Mouse (Mus musculus): ENCODE measurements around the gene Ganab. TPM values are rescaled to one million over a fixed set of nuclear protein-coding genes. Genes with fewer than 3 reads are reported as not detected.
"Not testable (repeated sequence)": the region's sequence is repeated elsewhere in the genome, so short reads cannot be mapped to it uniquely, and the experiment has no call there.

The Ganab gene
- polyA plus RNA-seq, 1 experiment, result 95.2 TPM

- no peak for DNase-seq (ENCODE audit: extremely low spot score in 1 of 2, low spot score in 1 of 2)
These were observed 10.0 kb upstream of the Ganab start for GRCm38 (mm10) chr19:8887585-8888463.

- DNase-seq (ENCODE audit: extremely low spot score in 1 of 2, low spot score in 1 of 2), result peak; percentile 88 to 96
These were observed 9.1 kb upstream of the Ganab start, which contains the start of the genes 1810009A15Rik and Gm49416 for GRCm38 (mm10) chr19:8888511-8889385. Gene 1810009A15Rik, plus strand, starts transcription at chr19:8888853. Gene Gm49416, plus strand, starts transcription at chr19:8888926.

GRCm38 (mm10) chr19:8892829-8893766 lies 4.8 kb upstream of the Ganab start, which contains the start of gene Ints5:
Gene Ints5, plus strand, starts transcription at chr19:8893005.
- DNase-seq (ENCODE audit: extremely low spot score in 1 of 2, low spot score in 1 of 2), result peak; percentile 69 to 92

- DNase-seq (ENCODE audit: extremely low spot score in 1 of 2, low spot score in 1 of 2), result no peak
These were observed 2.4 kb upstream of the Ganab start for GRCm38 (mm10) chr19:8895397-8895960.

- DNase-seq (ENCODE audit: extremely low spot score in 1 of 2, low spot score in 1 of 2), result not testable (repeated sequence)
These were observed 1.6 kb upstream of the Ganab start for GRCm38 (mm10) chr19:8896231-8896630.

GRCm38 (mm10) chr19:8897211-8897864 lies 533 bp upstream of the Ganab start:
- not testable (repeated sequence) for DNase-seq (ENCODE audit: extremely low spot score in 1 of 2, low spot score in 1 of 2)

- DNase-seq (ENCODE audit: extremely low spot score in 1 of 2, low spot score in 1 of 2), result no peak
These were observed 705 bp downstream of the Ganab start for GRCm38 (mm10) chr19:8898576-8898975.

- DNase-seq (ENCODE audit: extremely low spot score in 1 of 2, low spot score in 1 of 2), result no peak
These were observed 1.2 kb downstream of the Ganab start for GRCm38 (mm10) chr19:8899079-8899478.

GRCm38 (mm10) chr19:8903412-8903811 lies 5.5 kb downstream of the Ganab start:
- no peak for DNase-seq (ENCODE audit: extremely low spot score in 1 of 2, low spot score in 1 of 2)

GRCm38 (mm10) chr19:8908531-8908930 lies 10.7 kb downstream of the Ganab start:
- no peak for DNase-seq (ENCODE audit: extremely low spot score in 1 of 2, low spot score in 1 of 2)

GRCm38 (mm10) chr19:8911810-8912209 lies 13.9 kb downstream of the Ganab start:
- DNase-seq (ENCODE audit: extremely low spot score in 1 of 2, low spot score in 1 of 2), result peak in 1 of 2 experiments; percentile 60

GRCm38 (mm10) chr19:8914212-8914611 lies 16.3 kb downstream of the Ganab start:
- DNase-seq (ENCODE audit: extremely low spot score in 1 of 2, low spot score in 1 of 2), result peak in 1 of 2 experiments; percentile 42

GRCm38 (mm10) chr19:8919000-8919399 lies 21.1 kb downstream of the Ganab start:
- no peak for DNase-seq (ENCODE audit: extremely low spot score in 1 of 2, low spot score in 1 of 2)

- no peak for DNase-seq (ENCODE audit: extremely low spot score in 1 of 2, low spot score in 1 of 2)
These were observed 21.8 kb downstream of the Ganab start for GRCm38 (mm10) chr19:8919684-8920072.

- peak; percentile 91 to 95 for DNase-seq (ENCODE audit: extremely low spot score in 1 of 2, low spot score in 1 of 2)
These were observed 22.3 kb downstream of the Ganab start, which contains the start of gene B3gat3 for GRCm38 (mm10) chr19:8920073-8920736. Gene B3gat3, plus strand, starts transcription at chr19:8920374.

- no peak for DNase-seq (ENCODE audit: extremely low spot score in 1 of 2, low spot score in 1 of 2)
These were observed 23.0 kb downstream of the Ganab start for GRCm38 (mm10) chr19:8920836-8921291.

GRCm38 (mm10) chr19:8921741-8922140 lies 23.9 kb downstream of the Ganab start:
- DNase-seq (ENCODE audit: extremely low spot score in 1 of 2, low spot score in 1 of 2), result no peak

- DNase-seq (ENCODE audit: extremely low spot score in 1 of 2, low spot score in 1 of 2), result no peak
These were observed 28.9 kb downstream of the Ganab start for GRCm38 (mm10) chr19:8926766-8927165.
